Mouse (Mus musculus): Measurements from ENCODE around the gene Gm21698.
"Not testable (repeated sequence)": the region's sequence is repeated elsewhere in the genome, so short reads cannot be mapped to it uniquely, and the experiment has no call there.

DNA sequence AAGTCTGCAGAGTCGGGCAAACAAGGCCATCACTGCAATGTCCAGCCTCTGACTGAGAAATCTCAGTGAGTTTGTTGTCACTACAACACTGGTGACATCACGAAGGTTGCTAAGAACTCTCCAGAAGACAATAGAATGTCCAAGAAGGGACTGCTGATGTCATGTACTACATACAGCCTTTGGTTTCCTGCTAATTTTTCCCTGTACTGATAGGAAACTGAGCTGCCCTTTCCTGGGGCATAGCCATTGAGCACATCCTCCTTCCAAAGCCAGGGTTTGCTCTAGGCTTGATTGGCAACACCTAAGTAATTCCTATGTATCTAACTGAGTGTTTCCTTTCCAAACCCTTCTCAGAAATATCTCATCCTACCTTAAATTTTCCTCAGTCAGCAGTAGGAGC lies 16.2 kb upstream of the Gm21698 start, which contains the start of gene Gm1979:
- TF ChIP-seq CTCF, EP300 (IDR thresholded peaks at IDR 0.05; ENCODE audit: low read depth): not testable (repeated sequence)

Data from liver, embryonic 14.5 days (tissue).